Mouse (Mus musculus) liver, adult 10 weeks (tissue): Measurements from ENCODE around the gene Wdr63. TPM values are rescaled to one million over a fixed set of nuclear protein-coding genes. Genes with fewer than 3 reads are reported as not detected.

Source experiments
- polyA plus RNA-seq: library from polyadenylated mRNA; stranded (reverse); fragments of 350-450 nt; fragmentation: Illumina TruSeq; extraction: RNeasy Lipid Tissue Mini Kit (QIAGEN cat#74804); gene quantifications from one replicate; pipeline ENCODE4 v1.2.3, GENCODE M21; 2014; ENCODE audit warnings: low read depth, low replicate concordance

The Wdr63 gene
- not detected for polyA plus RNA-seq

DNA sequence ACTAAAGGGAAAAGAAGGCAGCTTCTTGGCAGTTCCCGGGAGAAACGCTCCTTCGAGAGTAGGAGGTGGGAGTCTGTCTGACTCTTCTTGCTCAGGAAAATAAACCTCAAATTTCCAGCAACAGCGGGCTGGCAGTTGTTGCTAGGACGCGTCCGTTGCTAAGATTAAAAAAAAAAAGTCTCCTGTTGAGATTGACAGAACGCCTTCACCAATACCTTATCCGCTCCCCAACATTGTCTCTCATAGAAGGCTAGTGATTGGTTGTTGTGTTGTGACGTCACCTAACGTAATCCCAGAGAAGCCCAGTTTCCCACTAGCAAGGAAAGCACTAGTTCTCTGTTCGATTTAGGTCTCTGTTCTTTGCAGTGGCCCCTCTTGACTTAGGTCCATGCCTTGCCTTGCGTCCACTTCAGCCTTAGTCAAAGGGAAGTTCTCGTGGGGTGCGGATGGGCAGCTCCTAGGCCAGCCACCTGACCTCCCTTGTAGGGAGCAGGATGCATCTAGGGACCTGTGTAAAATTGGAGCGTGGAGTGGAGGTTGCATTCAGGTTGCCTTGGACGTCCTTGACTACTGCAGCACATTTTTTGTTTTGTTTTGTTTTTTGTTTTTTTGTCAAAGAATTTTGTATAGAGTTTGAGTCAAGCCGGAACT lies at the start of gene Wdr63:
Gene Wdr63, minus strand, starts transcription at position 210 of the 651 bp plus-strand sequence.

GRCm38 (mm10) chr3:146149156-146150057 lies 41.5 kb upstream of the Wdr63 start, which contains the start of gene Mcoln2:
Gene Mcoln2, plus strand, starts transcription at chr3:146149833.

GRCm38 (mm10) chr3:146117258-146117996 lies 9.5 kb upstream of the Wdr63 start, which contains the start of gene Mcoln3:
Gene Mcoln3, plus strand, starts transcription at chr3:146117450.

Other genes starting within 250 kb of the Wdr63 start
- 9.8 TPM for gene Bcl10, start 185.3 kb downstream of the Wdr63 start, polyA plus RNA-seq
- gene 2410004B18Rik, start 170.1 kb downstream of the Wdr63 start, polyA plus RNA-seq = 17.5 TPM
- gene Syde2, start 120.3 kb downstream of the Wdr63 start, polyA plus RNA-seq = 4.2 TPM
- gene Mcoln3, start 9.3 kb upstream of the Wdr63 start, polyA plus RNA-seq = not detected
- gene Mcoln2, start 41.7 kb upstream of the Wdr63 start, polyA plus RNA-seq = 0.34 TPM
- gene Lpar3, start 112.8 kb upstream of the Wdr63 start, polyA plus RNA-seq = not detected